Mouse (Mus musculus) midbrain, embryonic 11.5 days (tissue): ENCODE measurements at regions not wholly inside any gene's neighbourhood (a gene's known extent, or its start where the extent isn't known, plus 50 kb on each side); places are given as distances from the start of the nearest gene placed in this dataset.

Experiments
- ATAC-seq: fragments of 200-750 bp; cut with Nextera tagmentation; 2 replicates; pipeline ENCODE4 v1.8.0; 2017; ENCODE audit warnings: moderate TSS enrichment, moderate library complexity; ENCODE audit not compliant: low FRiP score
- DNase-seq: peaks from one replicate; pipeline ENCODE4 v3.0.0; 2015; ENCODE audit warnings: low spot score; ENCODE audit errors: missing footprints
- H3K27ac ChIP-seq: fragments of 300-500 bp; sonication (generic); 2 replicates; pipeline ENCODE4 v1.5.1; 2014; ENCODE audit warnings: low read depth, low read length
- H3K27me3 ChIP-seq: fragments of 300-500 bp; sonication (generic); 2 replicates; pipeline ENCODE4 v1.6.1; 2014; ENCODE audit warnings: mild to moderate bottlenecking, low read length, moderate library complexity, mixed read lengths; ENCODE audit not compliant: control insufficient read depth, insufficient read depth
- H3K36me3 ChIP-seq: fragments of 300-500 bp; sonication (generic); 2 replicates; pipeline ENCODE4 v1.6.1; 2014; ENCODE audit warnings: mild to moderate bottlenecking, low read length, moderate library complexity, mixed read lengths; ENCODE audit not compliant: control insufficient read depth, insufficient read depth
- H3K4me1 ChIP-seq: fragments of 300-500 bp; sonication (generic); 2 replicates; pipeline ENCODE4 v1.6.1; 2014; ENCODE audit warnings: low read length; ENCODE audit not compliant: control insufficient read depth, insufficient read depth
- H3K4me2 ChIP-seq: fragments of 300-500 bp; sonication (generic); 2 replicates; pipeline ENCODE4 v1.6.1; 2014; ENCODE audit warnings: mild to moderate bottlenecking, moderate library complexity
- H3K4me3 ChIP-seq: fragments of 300-500 bp; sonication (generic); 2 replicates; pipeline ENCODE4 v1.5.1; 2014; ENCODE audit warnings: low read depth, low read length
- H3K9ac ChIP-seq: fragments of 300-500 bp; sonication (generic); 2 replicates; pipeline ENCODE4 v1.6.1; 2014; ENCODE audit warnings: low read length
- H3K9me3 ChIP-seq: fragments of 300-500 bp; sonication (generic); 2 replicates; pipeline ENCODE4 v1.6.1; 2016; ENCODE audit warnings: low read length; ENCODE audit not compliant: control insufficient read depth
- WGBS: fragments of 180-500 bp; shearing (Covaris S2); extraction: QIAGEN DNeasy Blood & Tissue Kit; methylation state at CpG from one replicate; pipeline ENCODE4 v1.1.7; 2014; 5-methylcytosine and 5-hydroxymethylcytosine counted together

DNA sequence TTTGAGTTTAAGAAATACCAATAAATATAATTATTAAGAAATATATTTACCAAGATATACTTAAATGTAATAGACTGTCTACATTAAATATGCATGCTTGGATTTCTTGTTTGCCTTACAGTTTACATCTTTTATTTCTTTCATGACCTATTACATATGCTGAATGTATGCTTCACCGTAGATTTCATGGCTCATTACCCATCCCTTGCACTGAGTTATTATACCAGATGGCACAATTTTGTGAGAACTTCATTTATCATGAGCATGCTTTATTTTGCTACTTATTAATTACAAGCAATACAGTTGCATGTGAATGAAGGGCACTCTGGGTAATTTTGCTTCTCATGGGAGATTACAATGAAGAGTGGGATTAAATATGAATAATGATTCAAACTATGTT is 856.0 kb upstream of the Nectin3 start:
- H3K4me2 ChIP-seq = no peak overlapping the region
- H3K36me3 ChIP-seq = no peaks in the 10 kb centered on the region
- no peak overlapping the region for H3K4me3 ChIP-seq
- H3K9ac ChIP-seq = no peak overlapping the region
- no peaks in the 10 kb centered on the region for H3K27me3 ChIP-seq
- ATAC-seq (no peak), DNase-seq (no peak)
- WGBS = 89% methylated on average over 1 of the region's 1 CpGs
- H3K27ac ChIP-seq = no peak overlapping the region
- no peaks in the 10 kb centered on the region for H3K4me1 ChIP-seq
- no peaks in the 10 kb centered on the region for H3K9me3 ChIP-seq

DNA sequence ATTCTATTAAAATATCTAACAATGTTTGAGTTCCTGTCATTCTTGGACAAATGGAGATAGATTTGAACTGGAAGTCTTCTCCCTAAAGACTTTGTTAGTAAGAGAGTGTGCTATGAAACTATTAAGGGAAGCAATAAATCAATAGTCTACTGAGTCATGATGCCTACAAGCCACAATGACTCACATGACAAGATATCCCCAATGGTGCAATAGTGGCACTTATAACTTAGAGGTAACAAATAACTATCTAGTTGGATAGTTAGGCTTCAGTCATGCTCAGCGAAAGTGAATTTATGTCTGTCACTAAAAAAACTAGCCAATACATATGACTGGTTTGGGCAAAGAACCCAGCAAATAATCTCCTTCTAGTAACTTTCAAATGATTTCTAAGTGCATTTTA is 889.1 kb upstream of the Dppa4 start:
- H3K4me1 ChIP-seq = no peaks in the 10 kb centered on the region
- WGBS = 84% methylated on average over 1 of the region's 1 CpGs
- no peaks in the 10 kb centered on the region for H3K9me3 ChIP-seq
- ATAC-seq (no peak), DNase-seq (no peak)
- no peak overlapping the region for H3K9ac ChIP-seq
- H3K4me2 ChIP-seq = no peak overlapping the region
- no peaks in the 10 kb centered on the region for H3K27me3 ChIP-seq
- H3K27ac ChIP-seq = no peak overlapping the region
- H3K36me3 ChIP-seq = no peaks in the 10 kb centered on the region
- no peak overlapping the region for H3K4me3 ChIP-seq

DNA sequence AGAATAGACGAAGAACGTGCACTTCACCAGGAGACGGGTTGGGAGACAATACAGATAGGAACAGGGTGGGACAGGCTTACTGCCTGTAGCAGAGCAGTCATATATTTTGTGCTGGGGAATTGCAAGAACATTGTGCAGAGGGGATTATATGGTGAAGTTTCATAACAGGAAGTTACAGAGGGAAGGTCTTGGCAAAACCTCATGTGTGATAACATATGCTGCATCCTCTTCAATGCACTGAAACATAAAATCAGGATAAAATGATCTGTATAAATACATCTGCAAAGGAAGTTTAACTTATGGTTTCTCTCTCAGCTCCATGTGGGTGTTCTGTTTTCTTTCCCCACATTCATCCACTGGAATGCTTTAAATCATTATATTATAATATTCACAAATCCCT is 876.5 kb upstream of the Dppa4 start:
- no peak overlapping the region for H3K4me3 ChIP-seq
- no peaks in the 10 kb centered on the region for H3K4me1 ChIP-seq
- 88% methylated on average over 3 of the region's 3 CpGs for WGBS
- no peak overlapping the region for H3K27ac ChIP-seq
- H3K36me3 ChIP-seq = no peaks in the 10 kb centered on the region
- H3K9ac ChIP-seq = no peak overlapping the region
- no peaks in the 10 kb centered on the region for H3K9me3 ChIP-seq
- no peak overlapping the region for H3K4me2 ChIP-seq
- no peaks in the 10 kb centered on the region for H3K27me3 ChIP-seq
- no peak for DNase-seq
- ATAC-seq = no peak

DNA sequence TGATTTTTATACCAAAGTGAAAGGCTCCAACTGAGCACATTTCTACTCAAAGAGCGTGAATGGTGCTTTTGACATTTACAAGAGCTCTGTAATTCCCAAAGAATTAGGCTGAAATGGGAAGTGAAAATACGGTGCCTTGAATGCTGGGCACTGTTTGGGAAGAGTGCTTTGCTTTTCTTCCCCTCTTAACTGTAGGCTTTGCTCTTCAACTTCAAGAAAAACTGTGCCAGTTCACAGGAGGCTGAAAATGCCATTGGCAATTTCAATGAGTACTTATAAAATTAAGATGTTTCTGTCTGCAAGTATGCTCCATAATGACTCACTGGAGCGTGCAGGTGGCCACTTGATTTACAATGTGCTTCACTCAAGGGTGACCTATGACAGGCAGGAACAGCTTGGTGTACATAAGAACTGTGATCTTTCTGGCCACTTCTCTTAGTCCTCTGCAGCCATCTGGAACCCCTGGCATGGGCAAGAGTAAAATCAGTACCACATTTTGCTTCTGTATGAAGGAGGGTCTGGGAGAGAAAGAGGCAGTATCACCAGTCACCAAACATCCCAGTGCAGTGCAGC is 864.8 kb upstream of the Dppa4 start:
- H3K9ac ChIP-seq = no peak overlapping the region
- H3K36me3 ChIP-seq = no peaks in the 10 kb centered on the region
- ATAC-seq (peak; percentile 57; the same call in 1 of the 2 replicates), DNase-seq (no peak)
- no peaks in the 10 kb centered on the region for H3K9me3 ChIP-seq
- H3K4me2 ChIP-seq = no peak overlapping the region
- H3K27me3 ChIP-seq = no peaks in the 10 kb centered on the region
- 57% methylated on average over 3 of the region's 3 CpGs for WGBS
- no peaks in the 10 kb centered on the region for H3K4me1 ChIP-seq
- H3K4me3 ChIP-seq = no peak overlapping the region
- H3K27ac ChIP-seq = no peak overlapping the region

DNA sequence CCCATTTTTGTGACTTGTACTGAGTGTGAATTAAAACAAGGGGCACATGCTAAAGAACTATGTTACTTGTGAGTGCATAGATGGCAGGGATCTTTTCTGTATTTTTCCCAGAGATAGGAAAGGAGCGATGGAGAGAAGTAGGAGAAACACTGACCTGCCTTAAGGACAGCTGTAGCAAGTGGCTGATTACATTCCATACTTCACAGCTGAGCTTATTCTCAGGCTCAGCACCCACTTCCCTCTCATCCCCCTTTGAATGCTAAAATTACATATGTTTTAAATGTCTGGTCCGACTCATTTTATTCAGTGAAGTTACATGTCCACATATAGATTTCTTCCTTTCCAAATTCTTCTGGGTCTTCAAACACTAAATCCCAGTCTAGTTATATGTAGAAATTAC is 838.5 kb upstream of the Dppa4 start:
- H3K9ac ChIP-seq = no peak overlapping the region
- no peak overlapping the region for H3K27ac ChIP-seq
- ATAC-seq (no peak), DNase-seq (peak; percentile 71)
- no peaks in the 10 kb centered on the region for H3K9me3 ChIP-seq
- H3K4me3 ChIP-seq = no peak overlapping the region
- no peak overlapping the region for H3K4me2 ChIP-seq
- WGBS = 96% methylated on average over 2 of the region's 2 CpGs
- no peaks in the 10 kb centered on the region for H3K27me3 ChIP-seq
- H3K36me3 ChIP-seq = no peaks in the 10 kb centered on the region
- H3K4me1 ChIP-seq = no peaks in the 10 kb centered on the region

DNA sequence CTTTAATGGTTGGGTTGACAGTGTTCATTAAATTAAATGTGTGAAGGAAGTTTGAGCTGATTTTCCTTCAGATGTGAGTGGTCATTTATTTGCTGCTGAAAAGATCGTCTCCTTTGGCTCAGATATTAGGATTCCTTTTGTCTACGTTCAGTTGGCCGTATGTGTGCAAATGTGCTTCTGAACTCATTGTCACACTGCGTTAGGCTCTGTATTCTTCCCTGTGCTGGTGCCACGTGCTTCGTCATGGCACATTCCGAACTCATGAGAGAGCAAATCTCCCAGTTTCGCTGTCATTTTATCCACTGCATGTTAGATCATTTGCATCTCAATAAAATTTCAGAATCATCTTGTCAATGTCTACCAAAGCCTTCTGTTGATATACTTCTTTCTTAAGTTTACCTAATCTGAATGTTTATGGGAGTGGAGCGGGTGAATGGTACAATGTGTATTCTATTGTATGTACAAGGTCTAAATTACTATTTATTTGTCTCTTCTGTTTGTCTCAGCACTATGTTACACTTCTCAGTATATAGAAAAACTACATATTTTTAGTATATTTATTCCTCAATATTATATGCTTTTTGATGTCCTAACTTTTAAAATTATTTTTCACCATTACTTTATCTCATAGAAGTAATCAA is 808.0 kb upstream of the Dppa4 start:
- H3K4me2 ChIP-seq = no peak overlapping the region
- 0 out of 2 replicates have a peak, but pooled peaks cover 3% of the 10 kb centered on the region for H3K4me1 ChIP-seq
- no peak overlapping the region for H3K4me3 ChIP-seq
- DNase-seq (peak; percentile 87), ATAC-seq (peak; percentile 93)
- no peak overlapping the region for H3K9ac ChIP-seq
- H3K9me3 ChIP-seq = no peaks in the 10 kb centered on the region
- H3K27ac ChIP-seq = no peak overlapping the region
- WGBS = 40% methylated on average over 9 of the region's 9 CpGs
- H3K36me3 ChIP-seq = no peaks in the 10 kb centered on the region
- H3K27me3 ChIP-seq = no peaks in the 10 kb centered on the region

DNA sequence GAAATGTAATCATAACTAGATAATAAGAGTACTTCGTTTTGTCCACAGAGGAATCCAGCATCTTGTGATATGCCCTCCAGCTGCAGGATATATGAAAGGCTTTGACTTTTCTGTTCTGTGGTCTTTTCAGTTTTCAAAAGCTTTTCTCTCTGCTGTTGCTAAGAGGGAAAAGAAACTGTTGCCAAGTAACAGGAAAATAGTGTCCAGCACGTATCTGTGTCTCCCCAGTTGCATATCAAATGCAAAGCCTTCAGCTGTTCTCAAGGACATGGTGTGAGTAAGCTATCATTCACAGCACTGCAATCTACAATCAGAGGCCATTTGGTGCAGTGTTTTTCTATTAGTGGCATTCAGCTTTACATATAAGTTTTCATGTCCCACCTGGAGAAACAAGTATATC is 801.5 kb upstream of the Dppa4 start:
- peak; percentile 44; the same call in 1 of the 2 replicates for ATAC-seq

DNA sequence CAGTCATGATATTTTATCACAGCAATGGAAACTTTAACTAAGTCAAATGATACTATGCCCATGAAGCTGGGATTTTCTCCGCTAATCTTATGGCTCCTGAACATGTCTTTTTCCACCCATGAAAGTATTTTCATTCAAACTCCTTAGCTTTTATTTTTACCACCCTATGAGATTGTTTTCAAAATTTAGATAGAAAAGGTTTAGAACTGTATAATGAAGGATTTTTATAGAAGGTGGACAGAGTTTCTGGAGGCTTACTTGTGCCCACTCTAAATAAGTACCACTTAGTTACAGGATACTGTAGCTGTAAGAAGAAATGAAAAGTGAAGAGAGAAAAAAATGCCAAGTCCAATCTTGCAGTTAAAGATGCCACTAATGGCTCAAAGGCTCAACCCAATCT is 795.0 kb upstream of the Dppa4 start:
- WGBS = 91% methylated on average over 1 of the region's 1 CpGs
- no peaks in the 10 kb centered on the region for H3K9me3 ChIP-seq
- DNase-seq (no peak), ATAC-seq (no peak)
- no peak overlapping the region for H3K4me3 ChIP-seq
- no peaks in the 10 kb centered on the region for H3K4me1 ChIP-seq
- H3K27me3 ChIP-seq = no peaks in the 10 kb centered on the region
- H3K36me3 ChIP-seq = no peaks in the 10 kb centered on the region
- no peak overlapping the region for H3K4me2 ChIP-seq
- no peak overlapping the region for H3K27ac ChIP-seq
- no peak overlapping the region for H3K9ac ChIP-seq

More for the DNA sequence above, 801.5 kb upstream of the Dppa4 start:
- DNase-seq = no peak
- Histone ChIP-seq H3K27me3 (no peaks in the 10 kb centered on the region), H3K4me3 (no peak overlapping the region), H3K4me1 (no peaks in the 10 kb centered on the region), H3K4me2 (no peak overlapping the region), H3K9ac (no peak overlapping the region), H3K36me3 (no peaks in the 10 kb centered on the region), H3K9me3 (no peaks in the 10 kb centered on the region), H3K27ac (no peak overlapping the region)
- WGBS = 42% methylated on average over 2 of the region's 2 CpGs

DNA sequence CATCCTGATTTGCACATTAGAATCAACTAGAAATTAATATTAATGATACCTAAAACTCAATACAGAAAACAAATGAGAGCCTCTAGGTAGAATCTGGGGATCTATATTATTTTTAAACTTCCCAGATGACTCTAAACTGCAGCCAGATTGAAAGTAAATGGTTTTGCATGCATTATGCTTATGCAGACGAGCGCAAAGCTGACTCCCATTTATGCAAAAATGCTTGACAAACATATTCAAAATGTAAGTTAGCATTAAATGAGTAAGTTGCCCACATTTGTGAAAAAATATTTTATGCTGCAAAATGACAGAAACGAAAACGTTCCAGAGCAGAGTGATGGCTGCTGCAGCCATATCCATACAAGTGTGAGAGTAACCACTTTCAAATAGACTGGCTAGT is 757.7 kb upstream of the Dppa4 start:
- ATAC-seq (no peak), DNase-seq (no peak)
- Histone ChIP-seq H3K36me3 (no peaks in the 10 kb centered on the region), H3K4me2 (no peak overlapping the region), H3K4me3 (no peak overlapping the region), H3K9ac (no peak overlapping the region), H3K27me3 (no peaks in the 10 kb centered on the region), H3K27ac (no peak overlapping the region), H3K9me3 (no peaks in the 10 kb centered on the region), H3K4me1 (no peaks in the 10 kb centered on the region)
- WGBS = 94% methylated on average over 4 of the region's 4 CpGs
